Mouse (Mus musculus): Measurements from ENCODE around the gene Rnf212.

Gene Rnf212

DNA sequence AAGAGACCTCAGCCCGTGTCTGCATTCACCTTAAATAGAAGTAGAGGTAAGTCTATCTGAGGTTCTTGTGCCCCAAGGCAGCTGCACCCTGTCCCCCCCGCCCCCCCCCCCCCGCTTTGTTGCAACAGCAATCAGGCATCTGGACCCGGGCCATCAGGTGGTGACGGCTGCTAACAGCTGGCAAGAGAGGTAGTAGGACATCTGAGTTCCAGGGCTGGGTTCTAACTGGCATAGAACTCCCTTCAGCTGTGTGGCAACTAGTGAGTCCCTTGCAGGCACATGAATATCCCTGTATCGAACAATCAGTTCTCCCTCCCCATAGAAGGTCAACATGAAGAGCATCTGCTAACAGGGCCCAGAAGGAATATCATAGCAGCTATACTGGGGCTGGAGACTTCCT, 62.8 kb downstream of the Rnf212 start:
- no peak for DNase-seq

DNA sequence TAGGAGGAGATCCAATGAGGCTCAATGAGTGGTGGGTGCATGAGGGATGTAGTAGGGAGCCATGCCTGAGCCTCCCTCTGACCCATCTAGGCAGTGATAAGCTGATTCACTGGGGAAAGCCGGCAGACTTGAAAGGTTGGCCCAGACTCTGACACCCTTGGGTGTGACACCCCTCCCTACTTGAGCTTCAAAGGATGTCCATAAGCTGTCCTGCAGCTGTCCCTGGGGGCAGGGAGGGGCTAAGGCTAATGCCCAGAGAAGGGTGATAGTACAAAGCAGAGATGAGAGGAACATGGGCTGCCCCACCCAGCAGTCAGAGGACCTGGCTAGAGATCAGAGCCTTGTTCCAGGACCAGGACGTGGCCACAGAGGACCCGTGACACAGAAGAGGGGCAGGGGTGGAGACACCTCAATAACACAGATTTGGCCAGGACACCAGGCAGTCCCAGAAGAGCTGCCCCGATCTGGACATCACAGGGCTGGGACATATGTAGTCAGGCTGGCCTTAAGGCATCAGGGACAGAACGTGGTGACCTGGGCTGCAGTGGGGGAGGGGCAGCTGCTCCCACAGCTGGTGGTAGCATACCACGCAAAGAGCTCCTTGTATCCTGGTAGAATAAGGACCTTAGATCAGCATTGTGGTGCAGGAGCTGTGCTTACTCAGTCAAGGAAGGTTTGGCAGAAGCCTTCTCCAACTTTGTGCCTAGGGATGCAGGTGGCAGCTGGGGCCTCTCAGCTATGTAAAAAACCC, 65.6 kb downstream of the Rnf212 start:
- DNase-seq, result no peak

DNA sequence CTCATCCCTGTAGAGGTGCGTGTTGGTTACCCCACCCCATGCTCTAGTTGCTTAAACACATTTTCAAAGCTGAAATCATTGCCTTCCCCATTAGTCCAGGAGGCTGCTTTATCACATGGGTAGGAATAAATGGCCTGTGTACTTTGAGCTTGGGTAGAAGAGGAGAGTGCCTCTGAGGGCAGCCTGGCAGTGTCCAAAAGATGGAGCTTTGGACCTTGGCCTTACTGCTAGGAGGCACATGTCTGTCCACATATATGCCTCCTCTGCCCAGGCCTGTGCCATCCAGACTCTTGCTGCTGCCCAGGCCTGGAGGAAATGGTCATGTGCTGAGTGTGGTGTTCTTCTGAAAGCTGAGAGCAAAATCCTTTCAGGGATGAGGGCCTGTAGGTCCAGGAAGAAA, 66.4 kb downstream of the Rnf212 start:
- DNase-seq, result no peak

DNA sequence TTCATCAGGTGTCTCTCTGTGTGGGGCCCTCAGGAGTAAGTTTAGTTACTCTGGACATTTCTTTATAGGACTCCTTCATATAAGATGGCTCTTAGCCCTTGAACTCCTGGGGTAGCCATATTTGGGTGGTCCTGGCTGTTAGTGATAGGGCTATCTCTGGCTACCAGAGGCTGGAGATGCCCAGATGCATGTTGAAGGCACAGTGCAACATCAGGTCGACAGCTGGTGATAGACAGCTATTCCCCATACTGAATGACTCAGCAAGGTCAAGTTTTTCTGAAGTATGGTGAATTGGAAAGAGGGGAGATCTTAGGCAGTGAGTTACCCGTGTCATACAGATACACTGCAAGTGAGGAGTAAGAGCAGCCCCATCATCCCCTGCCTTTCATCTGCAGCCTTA, 67.0 kb downstream of the Rnf212 start:
- no peak for DNase-seq

DNA sequence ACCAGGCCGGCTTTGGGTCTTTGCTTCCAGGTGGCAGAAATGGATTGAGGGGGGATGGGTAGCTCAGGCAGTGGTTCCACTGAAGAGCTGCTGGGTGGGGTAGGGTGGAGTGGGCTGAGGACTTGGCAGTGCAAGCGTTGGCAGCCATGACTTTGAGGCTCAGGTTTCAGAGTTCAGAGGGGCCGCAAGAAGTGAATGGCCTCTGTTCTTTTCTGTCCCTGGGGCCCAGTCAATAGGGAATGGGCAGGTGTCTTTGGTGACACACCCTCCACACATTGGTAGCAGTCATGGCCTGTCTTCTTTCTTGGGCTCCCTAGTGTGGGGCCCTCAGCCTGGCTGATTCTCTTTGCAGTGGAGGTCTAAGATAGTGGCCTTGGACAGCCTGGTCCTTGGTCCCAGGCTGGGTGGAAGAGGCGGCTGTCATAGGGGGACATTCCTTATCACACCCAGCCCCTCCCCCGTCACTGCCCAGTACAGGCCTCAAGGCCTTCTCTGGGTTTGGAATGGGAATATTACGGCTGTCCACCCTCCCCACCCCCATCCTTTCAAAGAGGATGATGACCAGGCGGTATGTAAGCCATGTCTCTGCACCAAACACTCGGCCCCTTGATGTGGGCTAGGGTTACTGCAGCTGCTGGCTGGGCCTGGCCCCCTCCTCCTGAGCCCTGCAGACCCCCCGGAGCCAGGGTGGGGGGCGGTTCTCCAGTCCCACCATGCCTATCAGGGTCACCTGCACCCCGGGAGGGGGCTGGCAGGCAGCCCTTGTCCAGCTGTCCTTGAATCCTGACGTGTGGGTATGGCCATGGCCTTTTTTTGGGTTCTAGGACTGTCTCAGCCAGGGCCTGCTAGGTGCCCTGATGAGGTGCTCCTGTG, 70.8 kb downstream of the Rnf212 start:
- DNase-seq, result no peak

GRCm38 (mm10) chr5:108701341-108702021, 73.3 kb downstream of the Rnf212 start:
- DNase-seq, result no peak

DNA sequence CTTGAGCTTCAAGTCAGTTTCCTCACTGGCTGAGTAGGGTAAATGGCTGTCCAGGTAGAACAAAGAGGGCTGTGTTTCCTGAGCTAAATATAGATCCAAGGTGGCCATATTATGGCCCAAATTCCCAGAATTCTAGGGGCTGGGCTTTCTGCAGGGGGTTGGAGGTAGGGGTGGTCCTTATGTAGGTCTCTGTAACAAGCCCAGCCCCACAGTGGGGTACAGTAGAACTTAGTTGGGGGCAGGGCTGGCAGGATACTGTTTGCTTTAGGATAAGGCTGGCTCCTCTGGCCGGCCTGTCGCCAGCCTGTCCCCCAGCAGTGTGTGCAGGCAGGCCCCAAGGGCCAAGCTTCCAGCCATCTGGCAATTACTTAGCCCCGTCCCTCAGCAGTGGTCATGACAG, 74.4 kb downstream of the Rnf212 start:
- no peak for DNase-seq

DNA sequence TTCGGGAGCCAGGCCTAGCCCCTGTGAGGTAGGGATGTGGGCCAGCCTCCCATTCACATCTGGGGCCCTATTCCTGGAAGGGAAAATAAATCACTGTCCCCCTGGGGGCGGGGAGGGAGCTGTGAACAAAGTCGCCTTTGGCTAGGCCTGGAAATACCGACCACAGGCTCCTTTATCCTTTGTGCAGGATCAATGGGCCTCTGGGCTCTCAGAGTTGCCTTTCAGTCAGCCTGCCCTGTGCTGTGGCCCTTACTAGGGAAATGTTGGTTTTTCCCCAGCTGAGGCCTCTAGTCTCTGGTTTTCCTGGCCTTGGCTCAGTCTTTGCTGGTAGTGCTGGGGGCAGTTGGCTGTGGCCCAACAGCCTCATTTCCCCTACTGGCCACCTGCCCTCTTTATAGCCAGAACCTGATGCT, 77.4 kb downstream of the Rnf212 start:
- DNase-seq, result peak in 1 of 2 experiments; percentile 23

- DNase-seq, result no peak
Measured at GRCm38 (mm10) chr5:108696542-108696941, 78.2 kb downstream of the Rnf212 start.

GRCm38 (mm10) chr5:108695861-108696260, 78.9 kb downstream of the Rnf212 start:
- DNase-seq, result no peak

DNA sequence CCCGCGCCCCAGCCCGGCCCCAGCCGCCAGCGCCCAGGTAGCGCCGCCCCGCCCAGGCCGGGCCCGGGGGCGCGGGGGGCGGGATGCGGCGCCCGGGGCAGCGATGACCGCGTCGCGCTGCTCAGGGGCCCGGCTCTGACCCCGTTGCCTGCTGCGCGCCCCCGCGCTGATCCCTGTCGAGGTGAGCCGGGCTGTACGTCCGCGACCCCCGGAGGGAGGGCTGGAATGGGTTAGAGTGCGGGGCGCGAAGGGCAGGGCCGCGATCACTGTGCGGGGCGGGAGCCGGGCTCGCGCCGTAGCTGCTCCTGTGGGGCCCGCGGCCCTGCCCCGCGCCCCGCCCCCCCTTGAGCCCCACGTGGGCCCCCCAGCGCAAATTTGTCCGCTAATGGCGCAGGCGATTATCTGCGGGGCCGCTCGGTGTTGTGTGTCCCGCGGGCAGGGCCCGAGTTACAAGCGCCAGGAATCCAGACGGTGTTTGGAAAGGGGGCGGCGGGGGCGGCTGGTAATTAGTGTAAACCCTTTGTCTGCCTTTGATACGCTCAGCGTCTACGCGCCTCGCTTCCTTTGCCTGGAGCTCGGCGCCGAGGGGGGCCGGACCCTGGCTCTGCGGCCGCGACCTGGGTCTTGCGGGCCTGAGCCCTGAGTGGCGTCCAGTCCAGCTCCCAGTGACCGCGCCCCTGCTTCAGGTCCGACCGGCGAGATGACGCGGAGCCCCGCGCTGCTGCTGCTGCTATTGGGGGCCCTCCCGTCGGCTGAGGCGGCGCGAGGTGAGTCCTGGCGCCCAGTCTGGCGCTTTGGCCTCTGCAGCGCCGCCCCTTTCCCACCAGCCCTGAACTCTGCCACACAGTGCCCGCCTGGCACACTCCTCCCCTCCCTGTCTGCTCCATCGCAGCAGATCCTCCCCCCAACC, 80.2 kb downstream of the Rnf212 start:
- DNase-seq, result peak in 1 of 2 experiments; percentile 18

GRCm38 (mm10) chr5:108693872-108694288, 80.9 kb downstream of the Rnf212 start:
- peak; percentile 64 to 71 for DNase-seq

- DNase-seq, result peak; percentile 32 to 54
Measured at GRCm38 (mm10) chr5:108692271-108692670, 82.5 kb downstream of the Rnf212 start, which contains the start of gene Fgfrl1. Gene Fgfrl1, plus strand, starts transcription at chr5:108692382.

- no peak for DNase-seq
Measured at GRCm38 (mm10) chr5:108691152-108691551, 83.6 kb downstream of the Rnf212 start.

DNA sequence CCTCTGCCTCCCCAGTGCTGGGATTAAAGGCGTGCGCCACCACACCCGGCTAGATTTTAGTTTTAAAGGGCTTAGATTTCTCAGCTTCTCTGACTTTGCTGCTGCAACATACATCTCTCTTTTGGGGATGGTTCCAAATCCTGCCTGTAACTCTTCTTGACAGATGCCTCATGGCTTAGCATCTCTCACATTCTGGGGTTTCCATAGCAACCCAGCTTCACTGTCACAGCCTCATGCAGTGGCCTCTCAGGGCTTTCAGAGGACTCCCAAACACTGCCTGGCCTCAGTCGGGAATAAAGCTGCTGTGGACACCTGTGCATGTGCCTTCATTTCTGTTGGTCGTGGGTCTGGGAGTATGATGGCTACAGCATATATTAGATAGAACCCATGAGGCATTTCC, 85.7 kb downstream of the Rnf212 start:
- DNase-seq, result no peak

GRCm38 (mm10) chr5:108680871-108681270, 93.9 kb downstream of the Rnf212 start:
- DNase-seq, result no peak

- no peak for DNase-seq
Measured at GRCm38 (mm10) chr5:108679909-108680308, 94.9 kb downstream of the Rnf212 start.
